Mouse (Mus musculus) embryonic facial prominence, embryonic 15.5 days (tissue): Measurements from ENCODE around the gene Gcn1l1. TPM values are rescaled to one million over a fixed set of nuclear protein-coding genes. Genes with fewer than 3 reads are reported as not detected.
"Not testable (repeated sequence)": the region's sequence is repeated elsewhere in the genome, so short reads cannot be mapped to it uniquely, and the experiment has no call there.

Experiments used
- ATAC-seq: fragments of 200-750 bp; cut with Nextera tagmentation; 2 replicates; pipeline ENCODE4 v1.8.0; 2017; ENCODE audit warnings: low read depth, moderate TSS enrichment; ENCODE audit not compliant: insufficient number of reproducible peaks, low FRiP score, low TSS enrichment
- H3K27ac ChIP-seq: fragments of 300-500 bp; sonication (generic); replicated peaks from 2 replicates; pipeline ENCODE4 v1.5.1; 2015; ENCODE audit warnings: mild to moderate bottlenecking, inconsistent platforms
- H3K27me3 ChIP-seq: fragments of 300-500 bp; sonication (generic); 2 replicates; pipeline ENCODE4 v1.6.1; 2015; ENCODE audit warnings: inconsistent platforms
- H3K36me3 ChIP-seq: fragments of 300-500 bp; sonication (generic); 2 replicates; pipeline ENCODE4 v1.6.1; 2015; ENCODE audit warnings: mild to moderate bottlenecking, inconsistent platforms
- H3K4me1 ChIP-seq: fragments of 300-500 bp; sonication (generic); 2 replicates; pipeline ENCODE4 v1.6.1; 2015; ENCODE audit warnings: inconsistent platforms
- H3K4me2 ChIP-seq: fragments of 300-500 bp; sonication (generic); replicated peaks from 2 replicates; pipeline ENCODE4 v1.6.1; 2015; ENCODE audit warnings: mild to moderate bottlenecking, inconsistent platforms
- H3K4me3 ChIP-seq: fragments of 300-500 bp; sonication (generic); replicated peaks from 2 replicates; pipeline ENCODE4 v1.5.1; 2015; ENCODE audit warnings: mild to moderate bottlenecking, inconsistent platforms
- H3K9ac ChIP-seq: fragments of 300-500 bp; sonication (generic); 2 replicates; pipeline ENCODE4 v1.6.1; 2015; ENCODE audit warnings: inconsistent platforms
- H3K9me3 ChIP-seq: fragments of 300-500 bp; sonication (generic); replicated peaks from 2 replicates; pipeline ENCODE4 v1.6.1; 2016; ENCODE audit warnings: inconsistent platforms
- WGBS: fragments of 180-500 bp; shearing (Covaris S2); methylation state at CpG from one replicate; pipeline ENCODE4 v1.1.7; 2015; 5-methylcytosine and 5-hydroxymethylcytosine counted together
- polyA plus RNA-seq: library from polyadenylated mRNA; unstranded; fragments of >200 nt; fragmentation: Nextera tagmentation; extraction: Ambion mirVana; gene quantifications from 2 replicates; pipeline ENCODE4 v1.2.1, GENCODE M21; 2015

The Gcn1l1 gene
- polyA plus RNA-seq, result 36.2 and 36.4 TPM in 2 replicates

- Histone ChIP-seq H3K9ac (peak within 1 kb of the TSS; percentile 87), H3K27me3 (no peaks in the 10 kb centered on the region), H3K4me3 (peak within 1 kb of the TSS; percentile 96), H3K9me3 (no peaks in the 10 kb centered on the region), H3K4me1 (peaks cover 52% of the 10 kb centered on the region), H3K27ac (peak within 1 kb of the TSS; percentile 73), H3K4me2 (peak within 1 kb of the TSS; percentile 73), H3K36me3 (peaks cover 37% of the 10 kb centered on the region)
- WGBS, result 2% methylated on average over 55 of the region's 55 CpGs
- ATAC-seq, result peak; percentile 87
These were observed at the start of gene Gcn1l1 for GRCm38 (mm10) chr5:115564737-115565393. Gene Gcn1l1 (plus strand): TSS chr5:115565254.

- Histone ChIP-seq H3K9me3 (no peaks in the 10 kb centered on the region), H3K4me3 (no peak overlapping the region), H3K4me1 (peaks cover 58% of the 10 kb centered on the region), H3K27ac (peak overlapping the region; percentile 92), H3K36me3 (peaks cover 3% of the 10 kb centered on the region; the same call in 1 of the 2 replicates), H3K4me2 (no peak overlapping the region), H3K9ac (no peak overlapping the region), H3K27me3 (no peaks in the 10 kb centered on the region)
- WGBS, result 84% methylated on average over 32 of the region's 32 CpGs
- ATAC-seq, result no peak
These were observed 48.8 kb upstream of the Gcn1l1 start for GRCm38 (mm10) chr5:115516081-115516907.

- Histone ChIP-seq H3K4me1 (peaks cover 60% of the 10 kb centered on the region), H3K27ac (peak overlapping the region; percentile 92; the same call in 1 of the 2 replicates), H3K9ac (no peak overlapping the region), H3K9me3 (no peaks in the 10 kb centered on the region), H3K4me3 (no peak overlapping the region), H3K4me2 (no peak overlapping the region), H3K36me3 (peaks cover 3% of the 10 kb centered on the region; the same call in 1 of the 2 replicates), H3K27me3 (no peaks in the 10 kb centered on the region)
- no peak for ATAC-seq
- WGBS, result 88% methylated on average over 7 of the region's 7 CpGs
These were observed 48.1 kb upstream of the Gcn1l1 start for GRCm38 (mm10) chr5:115516908-115517307.

- peaks cover 3% of the 10 kb centered on the region; the same call in 1 of the 2 replicates for H3K36me3 ChIP-seq
- no peak for ATAC-seq
- H3K27ac ChIP-seq, result 0 out of 2 replicates have a peak overlapping the region, but pooled peaks have one; percentile 92
- no peaks in the 10 kb centered on the region for H3K9me3 ChIP-seq
- peaks cover 61% of the 10 kb centered on the region for H3K4me1 ChIP-seq
- H3K9ac ChIP-seq, result no peak overlapping the region
- no peak overlapping the region for H3K4me3 ChIP-seq
- no peak overlapping the region for H3K4me2 ChIP-seq
- 83% methylated on average over 9 of the region's 9 CpGs for WGBS
- H3K27me3 ChIP-seq, result no peaks in the 10 kb centered on the region
These were observed 47.6 kb upstream of the Gcn1l1 start for GRCm38 (mm10) chr5:115517501-115517900.

GRCm38 (mm10) chr5:115518214-115518613, 46.8 kb upstream of the Gcn1l1 start:
- H3K4me2 ChIP-seq, H3K9ac ChIP-seq, H3K4me3 ChIP-seq, H3K36me3 ChIP-seq, H3K27ac ChIP-seq, ATAC-seq, H3K27me3 ChIP-seq, H3K9me3 ChIP-seq: not testable (repeated sequence)
- 95% methylated on average over 8 of the region's 8 CpGs for WGBS
- peaks cover 66% of the 10 kb centered on the region for H3K4me1 ChIP-seq

- Histone ChIP-seq H3K4me1 (peaks cover 65% of the 10 kb centered on the region), H3K9ac (no peak overlapping the region), H3K27ac (peak overlapping the region; percentile 25; the same call in 1 of the 2 replicates), H3K9me3 (no peaks in the 10 kb centered on the region), H3K36me3 (no peaks in the 10 kb centered on the region), H3K4me2 (no peak overlapping the region), H3K4me3 (no peak overlapping the region), H3K27me3 (no peaks in the 10 kb centered on the region)
- 51% methylated on average over 21 of the region's 21 CpGs for WGBS
- no peak for ATAC-seq
These were observed 44.7 kb upstream of the Gcn1l1 start for GRCm38 (mm10) chr5:115520325-115520869.

GRCm38 (mm10) chr5:115521553-115522461, 43.2 kb upstream of the Gcn1l1 start:
- H3K4me2 ChIP-seq, result 0 out of 2 replicates have a peak overlapping the region, but pooled peaks have one; percentile 4
- H3K27me3 ChIP-seq, result no peaks in the 10 kb centered on the region

GRCm38 (mm10) chr5:115522531-115522930, 42.5 kb upstream of the Gcn1l1 start:
- no peak for ATAC-seq
- Histone ChIP-seq H3K9ac (no peak overlapping the region), H3K27me3 (no peaks in the 10 kb centered on the region), H3K4me3 (no peak overlapping the region), H3K4me1 (peaks cover 68% of the 10 kb centered on the region), H3K9me3 (no peaks in the 10 kb centered on the region), H3K4me2 (no peak overlapping the region), H3K27ac (peak overlapping the region; percentile 76; the same call in 1 of the 2 replicates), H3K36me3 (no peaks in the 10 kb centered on the region)
- WGBS, result 67% methylated on average over 4 of the region's 4 CpGs

More at GRCm38 (mm10) chr5:115521553-115522461, 43.2 kb upstream of the Gcn1l1 start:
- no peaks in the 10 kb centered on the region for H3K9me3 ChIP-seq
- no peak for ATAC-seq
- no peak overlapping the region for H3K9ac ChIP-seq
- H3K27ac ChIP-seq, result peak overlapping the region; percentile 76
- H3K4me1 ChIP-seq, result peaks cover 71% of the 10 kb centered on the region
- WGBS, result 46% methylated on average over 21 of the region's 21 CpGs
- no peak overlapping the region for H3K4me3 ChIP-seq
- H3K36me3 ChIP-seq, result no peaks in the 10 kb centered on the region

- no peak overlapping the region for H3K9ac ChIP-seq
- H3K9me3 ChIP-seq, result no peaks in the 10 kb centered on the region
- H3K4me3 ChIP-seq, result no peak overlapping the region
- H3K36me3 ChIP-seq, result no peaks in the 10 kb centered on the region
- 64% methylated on average over 15 of the region's 15 CpGs for WGBS
- no peaks in the 10 kb centered on the region for H3K27me3 ChIP-seq
- H3K4me1 ChIP-seq, result peaks cover 68% of the 10 kb centered on the region
- no peak overlapping the region for H3K4me2 ChIP-seq
- peak overlapping the region; percentile 76; the same call in 1 of the 2 replicates for H3K27ac ChIP-seq
- no peak for ATAC-seq
These were observed 42.0 kb upstream of the Gcn1l1 start for GRCm38 (mm10) chr5:115522981-115523499.

- Histone ChIP-seq H3K27me3 (no peaks in the 10 kb centered on the region), H3K27ac (peak overlapping the region; percentile 73), H3K4me1 (peaks cover 75% of the 10 kb centered on the region), H3K36me3 (no peaks in the 10 kb centered on the region), H3K9ac (no peak overlapping the region), H3K4me3 (no peak overlapping the region), H3K9me3 (no peaks in the 10 kb centered on the region), H3K4me2 (peak overlapping the region; percentile 34)
- no peak; the same call in 1 of the 2 replicates for ATAC-seq
- WGBS, result 7% methylated on average over 15 of the region's 15 CpGs
These were observed 41.1 kb upstream of the Gcn1l1 start for GRCm38 (mm10) chr5:115523971-115524370.
